Mouse (Mus musculus) neural tube, embryonic 13.5 days (tissue): ENCODE measurements around the gene Adamts10. TPM values are rescaled to one million over a fixed set of nuclear protein-coding genes. Genes with fewer than 3 reads are reported as not detected.

Experiments used
- ATAC-seq: fragments of 200-750 bp; cut with Nextera tagmentation; 2 replicates; pipeline ENCODE4 v1.8.0; 2017; ENCODE audit warnings: low read depth, mild to moderate bottlenecking, moderate TSS enrichment, moderate library complexity
- H3K27ac ChIP-seq: fragments of 300-500 bp; sonication (generic); replicated peaks from 2 replicates; pipeline ENCODE4 v1.5.1; 2015; ENCODE audit warnings: moderate library complexity, mild to moderate bottlenecking, inconsistent platforms
- H3K27me3 ChIP-seq: fragments of 300-500 bp; sonication (generic); 2 replicates; pipeline ENCODE4 v1.6.1; 2015; ENCODE audit warnings: mild to moderate bottlenecking, inconsistent platforms
- H3K36me3 ChIP-seq: fragments of 300-500 bp; sonication (generic); 2 replicates; pipeline ENCODE4 v1.6.1; 2015; ENCODE audit warnings: mild to moderate bottlenecking, inconsistent platforms
- H3K4me1 ChIP-seq: fragments of 300-500 bp; sonication (generic); replicated peaks from 2 replicates; pipeline ENCODE4 v1.6.1; 2015; ENCODE audit warnings: inconsistent platforms
- H3K4me2 ChIP-seq: fragments of 300-500 bp; sonication (generic); 2 replicates; pipeline ENCODE4 v1.6.1; 2015; ENCODE audit warnings: inconsistent platforms, mild to moderate bottlenecking, moderate library complexity
- H3K4me3 ChIP-seq: fragments of 300-500 bp; sonication (generic); 2 replicates; pipeline ENCODE4 v1.5.1; 2015; ENCODE audit warnings: mild to moderate bottlenecking, inconsistent platforms
- H3K9ac ChIP-seq: fragments of 300-500 bp; sonication (generic); 2 replicates; pipeline ENCODE4 v1.6.1; 2015; ENCODE audit warnings: moderate library complexity, mild to moderate bottlenecking, inconsistent platforms
- H3K9me3 ChIP-seq: fragments of 300-500 bp; sonication (generic); 2 replicates; pipeline ENCODE4 v1.6.1; 2016; ENCODE audit warnings: inconsistent platforms
- WGBS: fragments of 180-500 bp; shearing (Covaris S2); methylation state at CpG from one replicate; pipeline ENCODE4 v1.1.7; 2015; 5-methylcytosine and 5-hydroxymethylcytosine counted together
- polyA plus RNA-seq: library from polyadenylated mRNA; unstranded; fragments of >200 nt; fragmentation: Nextera tagmentation; extraction: Ambion mirVana; gene quantifications from 2 replicates; pipeline ENCODE4 v1.2.1, GENCODE M21; 2015

Gene Adamts10
- polyA plus RNA-seq: 45.7 and 54.9 TPM in 2 replicates

DNA sequence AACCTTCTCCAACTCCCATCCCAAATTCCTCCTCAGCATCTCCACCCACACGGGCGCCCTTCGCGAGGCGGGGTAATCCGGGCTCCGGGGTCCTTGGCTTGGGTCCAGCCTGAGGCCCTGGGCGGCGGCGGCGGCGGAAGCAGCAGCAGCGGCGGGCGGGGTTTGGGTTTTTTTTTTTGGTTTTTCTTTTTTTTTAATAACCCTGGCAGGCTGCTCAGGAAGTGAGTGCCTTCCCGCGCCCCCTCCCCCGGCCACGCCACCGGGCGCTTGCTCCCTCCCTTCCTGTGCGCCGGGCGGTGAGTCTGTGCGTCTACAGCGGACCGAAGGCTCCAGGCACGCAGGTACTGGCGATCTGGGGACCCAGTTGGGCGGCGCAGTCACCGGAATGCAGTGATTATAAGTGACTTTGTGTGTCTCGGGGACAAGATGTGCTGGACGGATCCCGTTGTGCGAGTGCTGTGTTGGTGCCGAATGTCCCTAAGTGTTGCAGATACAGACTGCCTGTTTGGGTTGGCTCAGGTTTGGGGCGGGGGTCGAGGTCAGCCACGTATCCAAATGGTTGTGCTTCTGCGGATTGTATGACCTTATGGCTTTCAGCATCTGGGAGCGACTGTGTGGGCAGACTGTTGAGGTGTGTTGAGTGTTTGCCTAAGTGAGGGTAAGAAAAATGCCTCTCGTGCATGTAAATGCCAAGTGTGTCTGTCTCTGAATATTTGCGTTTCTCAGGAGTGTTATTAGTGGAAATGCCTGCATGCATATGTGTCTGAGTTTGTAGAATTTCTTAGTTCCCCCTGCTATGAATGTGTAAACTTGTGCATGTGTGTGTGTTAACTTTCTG, at the start of gene Adamts10:
TSS of gene Adamts10 (plus strand) at position 287 of the 838 bp plus-strand sequence.
- no peaks in the 10 kb centered on the region for H3K9me3 ChIP-seq
- H3K27ac ChIP-seq: peak within 1 kb of the TSS; percentile 81
- ATAC-seq: peak; percentile 70
- peaks cover 12% of the 10 kb centered on the region for H3K36me3 ChIP-seq
- peak within 1 kb of the TSS; percentile 71 for H3K4me2 ChIP-seq
- WGBS: under 1% methylated on average over 40 of the region's 44 CpGs
- peaks cover 27% of the 10 kb centered on the region for H3K4me1 ChIP-seq
- peak within 1 kb of the TSS; percentile 86 for H3K9ac ChIP-seq
- peak within 1 kb of the TSS; percentile 70 for H3K4me3 ChIP-seq
- no peaks in the 10 kb centered on the region for H3K27me3 ChIP-seq

DNA sequence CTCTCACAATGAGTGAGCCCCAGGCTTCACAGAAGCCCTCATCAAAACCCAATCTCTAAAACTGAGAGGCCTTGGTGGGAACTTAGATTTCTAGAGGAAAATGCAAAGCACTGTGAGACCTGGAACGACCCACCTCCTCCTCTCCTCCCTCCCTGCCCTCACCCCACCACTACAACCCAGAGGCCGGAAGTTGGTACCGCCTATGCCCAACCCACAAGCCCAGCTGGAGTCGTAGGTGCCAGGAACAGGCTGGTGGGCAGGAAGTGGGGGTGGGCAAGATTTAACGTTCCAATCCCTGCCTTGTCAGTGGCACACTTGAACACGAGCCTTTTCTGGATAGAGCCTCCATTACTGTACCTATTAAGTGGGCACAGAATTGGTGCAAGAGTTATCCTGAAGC, 40.0 kb upstream of the Adamts10 start:
- Histone ChIP-seq H3K4me2 (no peak overlapping the region), H3K9ac (no peak overlapping the region), H3K27ac (no peak overlapping the region), H3K27me3 (no peaks in the 10 kb centered on the region), H3K9me3 (no peaks in the 10 kb centered on the region), H3K4me3 (no peak overlapping the region), H3K36me3 (no peaks in the 10 kb centered on the region), H3K4me1 (no peaks in the 10 kb centered on the region)
- WGBS: 47% methylated on average over 6 of the region's 6 CpGs
- no peak for ATAC-seq

DNA sequence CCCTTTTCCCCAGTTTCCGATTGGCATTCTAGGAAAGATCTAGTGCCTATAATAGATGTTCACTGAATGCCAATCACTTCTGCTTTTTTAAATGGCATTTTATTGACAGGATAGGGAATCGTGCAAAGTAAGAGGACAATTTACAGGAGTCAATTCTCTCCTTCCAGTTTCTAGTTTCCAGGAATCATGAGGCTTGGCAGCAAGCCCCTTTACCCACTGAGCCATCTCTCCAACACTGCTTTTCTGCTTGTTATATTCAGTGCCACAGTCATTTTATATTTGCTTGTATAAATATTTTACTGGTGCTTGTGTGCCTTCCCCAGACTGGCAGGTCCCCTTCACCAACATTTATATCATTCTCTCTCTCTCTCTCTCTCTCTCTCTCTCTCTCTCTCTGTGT, 36.8 kb upstream of the Adamts10 start:
- Histone ChIP-seq H3K4me3 (no peak overlapping the region), H3K27ac (no peak overlapping the region), H3K9ac (no peak overlapping the region), H3K4me2 (no peak overlapping the region), H3K27me3 (no peaks in the 10 kb centered on the region), H3K4me1 (no peaks in the 10 kb centered on the region), H3K36me3 (no peaks in the 10 kb centered on the region), H3K9me3 (no peaks in the 10 kb centered on the region)
- no peak for ATAC-seq
- 78% methylated on average over 2 of the region's 2 CpGs for WGBS

DNA sequence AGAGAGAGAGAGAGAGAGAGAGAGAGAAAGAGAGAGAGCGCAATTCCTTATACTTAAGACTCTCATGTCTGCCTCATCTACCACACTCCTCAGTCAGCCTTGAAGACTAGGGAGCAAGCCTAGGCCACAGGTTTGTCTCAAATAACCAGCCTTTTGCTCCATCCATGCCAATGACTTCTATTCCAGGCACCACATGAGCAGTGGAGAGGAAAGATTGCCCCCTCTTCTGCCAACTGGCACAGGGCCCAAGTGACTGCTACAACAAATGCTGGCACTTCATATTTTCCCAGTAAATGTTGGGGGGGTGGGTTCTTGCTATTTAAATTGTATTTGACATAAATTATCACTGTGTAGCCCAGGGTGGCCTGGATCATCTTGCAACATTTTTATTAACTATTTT, 36.4 kb upstream of the Adamts10 start:
- H3K4me1 ChIP-seq: no peaks in the 10 kb centered on the region
- H3K4me3 ChIP-seq: no peak overlapping the region
- 100% methylated on average over 1 of the region's 1 CpGs for WGBS
- no peak overlapping the region for H3K27ac ChIP-seq
- no peak overlapping the region for H3K4me2 ChIP-seq
- no peak for ATAC-seq
- H3K36me3 ChIP-seq: no peaks in the 10 kb centered on the region
- no peaks in the 10 kb centered on the region for H3K27me3 ChIP-seq
- no peaks in the 10 kb centered on the region for H3K9me3 ChIP-seq
- H3K9ac ChIP-seq: no peak overlapping the region

DNA sequence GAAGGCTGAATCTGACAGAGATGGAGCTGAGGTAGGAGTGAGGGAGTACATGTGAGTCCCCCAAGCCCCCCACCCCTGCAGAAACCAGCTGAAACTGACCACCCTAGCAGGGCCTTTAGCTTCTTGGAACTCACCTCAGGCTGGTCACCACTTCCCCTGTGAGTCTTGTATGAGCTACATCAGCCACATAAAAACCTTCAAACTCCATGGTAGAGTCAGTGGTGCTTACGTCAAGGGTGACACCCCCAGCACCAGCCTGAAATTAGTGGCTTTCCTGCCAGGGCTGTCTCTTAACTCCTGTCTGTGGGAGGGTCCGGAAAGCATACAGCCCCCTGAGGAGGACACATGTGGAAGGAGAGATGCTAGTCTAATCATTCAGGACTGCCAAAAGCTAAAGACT, 32.6 kb upstream of the Adamts10 start:
- H3K4me2 ChIP-seq: no peak overlapping the region
- no peaks in the 10 kb centered on the region for H3K36me3 ChIP-seq
- no peaks in the 10 kb centered on the region for H3K9me3 ChIP-seq
- H3K27ac ChIP-seq: no peak overlapping the region
- no peak overlapping the region for H3K4me3 ChIP-seq
- H3K4me1 ChIP-seq: no peaks in the 10 kb centered on the region
- no peak overlapping the region for H3K9ac ChIP-seq
- no peak for ATAC-seq
- no peaks in the 10 kb centered on the region for H3K27me3 ChIP-seq
- 79% methylated on average over 2 of the region's 2 CpGs for WGBS

DNA sequence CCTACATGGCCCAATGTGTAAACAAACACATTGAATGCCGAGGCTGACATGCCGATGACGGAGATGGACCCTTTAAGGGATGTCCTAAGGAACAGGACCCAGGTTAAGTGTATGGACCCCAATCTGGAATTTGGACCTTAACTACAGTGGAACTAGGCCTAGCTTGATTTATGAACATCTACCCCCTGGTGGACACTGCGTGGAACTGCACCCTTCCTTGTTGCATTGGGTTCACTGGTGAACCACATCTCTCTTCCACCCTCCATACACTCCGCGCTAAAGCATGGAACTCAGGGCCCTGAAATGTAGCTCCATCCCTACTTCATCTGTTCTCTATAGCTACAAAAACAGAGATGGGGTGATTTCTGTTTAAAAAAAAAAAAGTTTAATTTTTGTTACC, 30.9 kb upstream of the Adamts10 start:
- Histone ChIP-seq H3K4me1 (no peaks in the 10 kb centered on the region), H3K9me3 (no peaks in the 10 kb centered on the region), H3K9ac (no peak overlapping the region), H3K36me3 (no peaks in the 10 kb centered on the region), H3K27me3 (no peaks in the 10 kb centered on the region), H3K4me2 (no peak overlapping the region), H3K4me3 (no peak overlapping the region), H3K27ac (no peak overlapping the region)
- WGBS: 65% methylated on average over 6 of the region's 6 CpGs
- no peak for ATAC-seq

DNA sequence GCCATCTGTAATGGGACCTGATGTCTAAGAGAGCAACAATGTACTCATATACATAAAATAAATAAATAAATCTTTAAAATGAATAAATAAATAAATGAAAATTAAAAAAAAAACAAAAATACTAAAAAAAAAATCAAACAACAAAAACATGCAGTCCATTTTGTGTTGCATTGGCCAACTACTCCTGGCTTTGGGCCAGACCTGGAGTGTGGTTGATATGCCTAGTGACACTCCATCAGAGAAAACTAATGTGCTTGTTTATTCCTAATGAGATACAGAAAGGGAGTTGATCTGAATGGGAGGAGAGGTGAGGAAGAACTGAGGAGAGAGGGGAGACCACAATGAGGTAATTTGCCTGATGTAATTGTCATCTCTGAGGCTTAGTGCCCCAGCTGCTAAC, 29.4 kb upstream of the Adamts10 start:
- H3K4me1 ChIP-seq: no peaks in the 10 kb centered on the region
- H3K27me3 ChIP-seq: no peaks in the 10 kb centered on the region
- H3K4me2 ChIP-seq: no peak overlapping the region
- no peak for ATAC-seq
- H3K9me3 ChIP-seq: no peaks in the 10 kb centered on the region
- no peaks in the 10 kb centered on the region for H3K36me3 ChIP-seq
- no peak overlapping the region for H3K4me3 ChIP-seq
- no peak overlapping the region for H3K27ac ChIP-seq
- H3K9ac ChIP-seq: no peak overlapping the region

DNA sequence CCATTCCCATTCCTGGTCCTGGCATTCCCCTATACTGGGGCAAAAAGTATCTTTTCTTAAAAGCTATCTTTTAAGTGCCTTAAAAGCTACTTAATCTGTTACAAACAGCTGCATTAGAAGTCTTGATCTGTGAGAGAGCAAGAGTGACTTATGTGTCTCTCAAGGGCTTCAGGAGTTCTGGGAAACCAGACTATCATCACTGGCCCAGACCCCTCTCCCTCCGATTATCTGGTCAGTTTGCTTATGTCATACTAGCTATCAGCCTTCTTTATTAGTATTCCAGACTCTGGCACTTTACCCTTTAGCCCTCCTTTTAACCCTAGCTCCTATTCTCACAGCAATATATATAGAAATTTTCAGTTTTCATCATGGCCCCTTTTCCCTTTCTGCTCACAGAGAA, 25.1 kb upstream of the Adamts10 start:
- Histone ChIP-seq H3K27ac (no peak overlapping the region), H3K4me2 (no peak overlapping the region), H3K4me1 (no peaks in the 10 kb centered on the region), H3K9me3 (no peaks in the 10 kb centered on the region), H3K4me3 (no peak overlapping the region), H3K27me3 (no peaks in the 10 kb centered on the region), H3K9ac (no peak overlapping the region), H3K36me3 (no peaks in the 10 kb centered on the region)
- WGBS: 93% methylated on average over 1 of the region's 1 CpGs
- no peak for ATAC-seq

DNA sequence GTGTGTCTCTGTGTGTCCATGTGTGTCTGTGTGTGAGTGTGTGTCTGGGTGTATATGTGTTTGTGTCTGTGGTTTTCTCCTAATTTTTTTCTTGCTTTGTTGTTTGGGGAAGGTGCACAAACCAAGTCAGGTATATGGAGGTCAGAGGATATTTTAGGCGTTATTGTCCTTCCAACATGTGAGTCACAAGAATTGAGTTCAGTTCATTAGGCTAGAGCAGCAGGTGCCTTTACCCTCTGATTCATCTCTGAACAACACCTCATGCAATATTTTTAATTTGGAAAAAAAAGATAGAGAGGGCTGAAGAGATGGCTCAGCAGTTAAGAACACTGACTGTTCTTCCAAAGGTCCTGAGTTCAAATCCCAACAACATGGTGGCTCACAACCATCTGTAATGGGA, 15.6 kb upstream of the Adamts10 start:
- Histone ChIP-seq H3K27ac (no peak overlapping the region), H3K4me1 (no peaks in the 10 kb centered on the region), H3K27me3 (no peaks in the 10 kb centered on the region), H3K4me3 (no peak overlapping the region), H3K9me3 (no peaks in the 10 kb centered on the region), H3K4me2 (no peak overlapping the region), H3K36me3 (no peaks in the 10 kb centered on the region), H3K9ac (no peak overlapping the region)
- ATAC-seq: no peak
- WGBS: 89% methylated on average over 1 of the region's 1 CpGs

DNA sequence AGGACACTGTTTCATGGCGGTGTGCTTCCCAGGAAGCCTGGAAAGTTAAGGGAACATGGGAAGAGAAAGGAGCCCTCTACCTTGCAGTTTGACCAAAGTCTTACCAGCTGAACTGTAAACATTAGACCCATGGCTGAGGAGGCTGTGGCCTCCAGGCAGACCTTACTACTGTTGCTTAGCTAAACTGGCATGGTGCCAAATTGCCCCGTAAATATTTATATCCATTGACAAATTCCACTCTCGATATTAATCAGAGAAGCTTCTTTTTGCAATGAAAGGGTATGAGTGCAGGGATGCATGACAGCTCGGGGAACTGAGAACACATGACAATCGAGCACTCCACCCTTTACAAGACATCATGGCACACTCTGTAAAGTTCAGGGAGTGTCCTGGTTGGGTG, 13.8 kb upstream of the Adamts10 start:
- H3K27me3 ChIP-seq: no peaks in the 10 kb centered on the region
- no peak overlapping the region for H3K4me3 ChIP-seq
- H3K4me2 ChIP-seq: no peak overlapping the region
- H3K36me3 ChIP-seq: no peaks in the 10 kb centered on the region
- ATAC-seq: no peak
- no peak overlapping the region for H3K9ac ChIP-seq
- H3K9me3 ChIP-seq: no peaks in the 10 kb centered on the region
- no peak overlapping the region for H3K27ac ChIP-seq
- 80% methylated on average over 5 of the region's 5 CpGs for WGBS
- no peaks in the 10 kb centered on the region for H3K4me1 ChIP-seq

DNA sequence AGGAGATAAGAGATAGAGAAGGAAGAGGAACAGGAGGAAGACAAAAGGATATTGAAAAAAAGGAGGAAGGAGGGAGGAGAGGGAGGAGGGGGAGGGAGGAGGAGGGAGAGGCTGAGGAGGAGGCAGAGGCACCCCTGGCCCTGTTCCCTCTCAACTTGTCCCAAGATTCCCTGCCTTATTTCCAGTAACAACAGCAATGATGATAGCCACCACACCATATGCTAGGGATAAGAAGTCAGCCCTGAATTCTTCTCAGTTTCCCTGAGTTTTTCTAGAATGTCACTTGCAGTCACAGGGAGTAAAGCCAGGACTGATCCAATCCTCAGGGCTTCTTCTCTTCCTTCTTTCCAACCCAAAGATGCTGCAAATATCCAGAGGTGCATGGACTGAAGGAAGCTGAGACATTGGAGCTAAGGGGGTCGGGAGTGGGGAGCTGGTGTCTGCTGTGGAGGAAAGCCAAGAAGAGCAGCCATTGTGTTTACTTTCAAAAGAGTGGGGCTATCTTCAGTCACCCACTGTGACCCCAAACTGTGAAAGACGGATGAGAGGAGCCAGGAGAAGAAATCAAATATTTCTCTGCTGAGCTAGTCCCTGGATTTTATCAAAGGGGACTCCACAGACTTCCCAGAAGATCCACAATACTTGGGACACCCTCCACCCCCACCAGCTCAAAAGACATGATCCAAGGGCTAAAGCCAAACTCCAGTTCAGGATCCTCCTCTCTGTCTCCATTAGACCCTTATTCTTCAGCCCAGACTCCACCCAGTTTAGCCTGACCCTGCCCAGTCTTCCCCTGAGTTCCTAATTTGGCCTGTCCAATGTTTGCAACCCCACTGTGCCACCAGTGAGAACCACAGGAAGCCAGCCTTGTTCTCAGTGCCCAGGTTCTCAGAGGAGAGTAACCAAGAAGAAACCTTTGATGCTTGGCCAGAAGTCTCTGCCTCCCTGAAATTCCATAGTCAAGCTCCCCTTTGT, 11.3 kb upstream of the Adamts10 start:
- Histone ChIP-seq H3K4me1 (no peaks in the 10 kb centered on the region), H3K36me3 (no peaks in the 10 kb centered on the region), H3K27me3 (no peaks in the 10 kb centered on the region), H3K4me3 (no peak overlapping the region), H3K9ac (no peak overlapping the region), H3K4me2 (no peak overlapping the region), H3K27ac (no peak overlapping the region), H3K9me3 (no peaks in the 10 kb centered on the region)
- no peak for ATAC-seq
- WGBS: 25% methylated on average over 2 of the region's 2 CpGs

DNA sequence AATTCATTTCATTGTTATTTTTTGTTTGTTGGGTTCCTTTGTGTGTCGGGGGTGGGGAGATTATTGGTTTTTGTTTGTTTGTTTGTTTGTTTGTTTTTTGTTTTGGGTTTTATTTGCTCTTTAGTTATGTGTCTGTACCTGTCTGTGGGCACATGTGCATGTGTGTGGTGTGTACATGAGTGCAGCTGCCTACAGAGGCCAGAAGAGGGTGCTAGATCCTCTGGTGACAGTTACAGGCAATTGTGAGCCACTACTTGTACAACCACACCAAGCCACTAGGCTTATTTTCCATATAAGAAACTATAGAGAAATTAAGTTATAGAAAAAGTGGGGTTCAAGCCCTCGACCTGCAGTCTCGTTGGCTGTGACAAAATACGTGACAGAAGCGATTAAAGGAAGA, 10.1 kb upstream of the Adamts10 start:
- ATAC-seq: no peak
- H3K36me3 ChIP-seq: no peaks in the 10 kb centered on the region
- WGBS: 90% methylated on average over 5 of the region's 5 CpGs
- H3K4me1 ChIP-seq: no peaks in the 10 kb centered on the region
- H3K4me3 ChIP-seq: no peak overlapping the region
- H3K9me3 ChIP-seq: no peaks in the 10 kb centered on the region
- no peak overlapping the region for H3K4me2 ChIP-seq
- H3K27ac ChIP-seq: no peak overlapping the region
- H3K9ac ChIP-seq: no peak overlapping the region
- no peaks in the 10 kb centered on the region for H3K27me3 ChIP-seq
